Mouse (Mus musculus): ENCODE measurements at regions not wholly inside any gene's neighbourhood (a gene's known extent, or its start where the extent isn't known, plus 50 kb on each side); places are given as distances from the start of the nearest gene placed in this dataset.

- no peak overlapping the region for H3K4me3 ChIP-seq (replicated peaks)
- no peak for DNase-seq
Measured at GRCm38 (mm10) chr8:92013183-92013582, 211.3 kb upstream of the Irx3 start.

GRCm38 (mm10) chr8:92010412-92010811 lies 208.5 kb upstream of the Irx3 start:
- Histone ChIP-seq H3K4me1 (replicated peaks) (peaks cover 17% of the 10 kb centered on the region), H3K4me3 (replicated peaks) (no peak overlapping the region), H3K4me2 (no peak overlapping the region), H3K9ac (no peak overlapping the region), H3K36me3 (no peaks in the 10 kb centered on the region), H3K9me3 (replicated peaks) (no peaks in the 10 kb centered on the region), H3K27me3 (no peaks in the 10 kb centered on the region), H3K27ac (no peak overlapping the region)
- WGBS (ENCODE audit: insufficient replicate concordance) = 63% methylated on average over 4 of the region's 4 CpGs
- DNase-seq (no peak), ATAC-seq (ENCODE audit: low read depth) (no peak)

More at GRCm38 (mm10) chr8:92013183-92013582, 211.3 kb upstream of the Irx3 start:
- Histone ChIP-seq H3K9me3 (replicated peaks) (no peaks in the 10 kb centered on the region), H3K9ac (no peak overlapping the region), H3K36me3 (no peaks in the 10 kb centered on the region), H3K27me3 (no peaks in the 10 kb centered on the region), H3K4me2 (no peak overlapping the region), H3K4me1 (replicated peaks) (peaks cover 17% of the 10 kb centered on the region), H3K27ac (no peak overlapping the region)
- no peak for ATAC-seq (ENCODE audit: low read depth)
- WGBS (ENCODE audit: insufficient replicate concordance) = 46% methylated on average over 4 of the region's 4 CpGs

GRCm38 (mm10) chr8:92008616-92009610 lies 207.0 kb upstream of the Irx3 start:
- Histone ChIP-seq H3K36me3 (no peaks in the 10 kb centered on the region), H3K4me1 (replicated peaks) (peaks cover 2% of the 10 kb centered on the region), H3K27me3 (no peaks in the 10 kb centered on the region), H3K4me3 (replicated peaks) (no peak overlapping the region), H3K9ac (no peak overlapping the region), H3K4me2 (no peak overlapping the region), H3K27ac (no peak overlapping the region), H3K9me3 (replicated peaks) (no peaks in the 10 kb centered on the region)
- no peak for ATAC-seq (ENCODE audit: low read depth)
- DNase-seq = no peak
- 61% methylated on average over 14 of the region's 14 CpGs for WGBS (ENCODE audit: insufficient replicate concordance)

GRCm38 (mm10) chr8:92005091-92005490 lies 203.2 kb upstream of the Irx3 start:
- 53% methylated on average over 2 of the region's 2 CpGs for WGBS (ENCODE audit: insufficient replicate concordance)
- Histone ChIP-seq H3K4me2 (no peak overlapping the region), H3K9me3 (replicated peaks) (no peaks in the 10 kb centered on the region), H3K9ac (no peak overlapping the region), H3K27me3 (no peaks in the 10 kb centered on the region), H3K4me3 (replicated peaks) (no peak overlapping the region), H3K36me3 (no peaks in the 10 kb centered on the region), H3K4me1 (replicated peaks) (no peaks in the 10 kb centered on the region), H3K27ac (no peak overlapping the region)
- no peak for DNase-seq
- no peak for ATAC-seq (ENCODE audit: low read depth)

- DNase-seq (no peak), ATAC-seq (ENCODE audit: low read depth) (no peak)
- H3K27ac ChIP-seq = no peak overlapping the region
- H3K27me3 ChIP-seq = no peaks in the 10 kb centered on the region
- H3K9ac ChIP-seq = no peak overlapping the region
- WGBS (ENCODE audit: insufficient replicate concordance) = 63% methylated on average over 10 of the region's 10 CpGs
- no peaks in the 10 kb centered on the region for H3K4me1 ChIP-seq (replicated peaks)
- no peak overlapping the region for H3K4me2 ChIP-seq
- H3K9me3 ChIP-seq (replicated peaks) = no peaks in the 10 kb centered on the region
- H3K4me3 ChIP-seq (replicated peaks) = no peak overlapping the region
- no peaks in the 10 kb centered on the region for H3K36me3 ChIP-seq
Measured at GRCm38 (mm10) chr8:92004532-92004931, 202.7 kb upstream of the Irx3 start.

GRCm38 (mm10) chr8:92000368-92000767 lies 198.5 kb upstream of the Irx3 start:
- no peak for ATAC-seq (ENCODE audit: low read depth)
- 77% methylated on average over 1 of the region's 1 CpGs for WGBS (ENCODE audit: insufficient replicate concordance)
- H3K4me1 ChIP-seq (replicated peaks) = no peaks in the 10 kb centered on the region

GRCm38 (mm10) chr8:91999661-92000060 lies 197.8 kb upstream of the Irx3 start:
- H3K27ac ChIP-seq = no peak overlapping the region
- H3K4me2 ChIP-seq = no peak overlapping the region
- H3K4me3 ChIP-seq (replicated peaks) = no peak overlapping the region
- no peaks in the 10 kb centered on the region for H3K27me3 ChIP-seq
- DNase-seq (no peak), ATAC-seq (ENCODE audit: low read depth) (no peak)
- H3K4me1 ChIP-seq (replicated peaks) = no peaks in the 10 kb centered on the region
- H3K36me3 ChIP-seq = no peaks in the 10 kb centered on the region
- 71% methylated on average over 5 of the region's 5 CpGs for WGBS (ENCODE audit: insufficient replicate concordance)
- no peak overlapping the region for H3K9ac ChIP-seq
- no peaks in the 10 kb centered on the region for H3K9me3 ChIP-seq (replicated peaks)

More at GRCm38 (mm10) chr8:92000368-92000767, 198.5 kb upstream of the Irx3 start:
- H3K4me2 ChIP-seq = no peak overlapping the region
- no peaks in the 10 kb centered on the region for H3K27me3 ChIP-seq
- no peaks in the 10 kb centered on the region for H3K36me3 ChIP-seq
- H3K4me3 ChIP-seq (replicated peaks) = no peak overlapping the region
- H3K27ac ChIP-seq = no peak overlapping the region
- no peak overlapping the region for H3K9ac ChIP-seq
- no peak for DNase-seq
- H3K9me3 ChIP-seq (replicated peaks) = no peaks in the 10 kb centered on the region

- Histone ChIP-seq H3K9me3 (replicated peaks) (no peaks in the 10 kb centered on the region), H3K4me1 (replicated peaks) (no peaks in the 10 kb centered on the region), H3K4me2 (no peak overlapping the region), H3K9ac (no peak overlapping the region), H3K4me3 (replicated peaks) (no peak overlapping the region), H3K27ac (no peak overlapping the region), H3K36me3 (no peaks in the 10 kb centered on the region), H3K27me3 (no peaks in the 10 kb centered on the region)
- DNase-seq (no peak), ATAC-seq (ENCODE audit: low read depth) (no peak)
- 42% methylated on average over 2 of the region's 2 CpGs for WGBS (ENCODE audit: insufficient replicate concordance)
Measured at GRCm38 (mm10) chr8:91999189-91999588, 197.3 kb upstream of the Irx3 start.

GRCm38 (mm10) chr8:91997892-91998189 lies 196.0 kb upstream of the Irx3 start:
- Histone ChIP-seq H3K9me3 (replicated peaks) (no peaks in the 10 kb centered on the region), H3K27ac (no peak overlapping the region), H3K4me2 (no peak overlapping the region), H3K4me3 (replicated peaks) (no peak overlapping the region), H3K9ac (no peak overlapping the region), H3K27me3 (peaks cover 8% of the 10 kb centered on the region), H3K36me3 (no peaks in the 10 kb centered on the region), H3K4me1 (replicated peaks) (no peaks in the 10 kb centered on the region)
- DNase-seq = no peak
- ATAC-seq (ENCODE audit: low read depth) = no peak

GRCm38 (mm10) chr8:91997023-91997891 lies 195.4 kb upstream of the Irx3 start:
- no peaks in the 10 kb centered on the region for H3K4me1 ChIP-seq (replicated peaks)
- H3K36me3 ChIP-seq = no peaks in the 10 kb centered on the region
- no peak for ATAC-seq (ENCODE audit: low read depth)
- peaks cover 14% of the 10 kb centered on the region for H3K27me3 ChIP-seq
- DNase-seq = no peak
- H3K4me2 ChIP-seq = no peak overlapping the region
- no peak overlapping the region for H3K9ac ChIP-seq
- H3K9me3 ChIP-seq (replicated peaks) = no peaks in the 10 kb centered on the region
- WGBS (ENCODE audit: insufficient replicate concordance) = 64% methylated on average over 26 of the region's 26 CpGs
- H3K4me3 ChIP-seq (replicated peaks) = no peak overlapping the region
- no peak overlapping the region for H3K27ac ChIP-seq

- no peak overlapping the region for H3K27ac ChIP-seq
- H3K36me3 ChIP-seq = no peaks in the 10 kb centered on the region
- no peak for DNase-seq
- no peak overlapping the region for H3K4me3 ChIP-seq (replicated peaks)
- ATAC-seq (ENCODE audit: low read depth) = no peak
- H3K9me3 ChIP-seq (replicated peaks) = no peaks in the 10 kb centered on the region
- no peak overlapping the region for H3K9ac ChIP-seq
- H3K27me3 ChIP-seq = peaks cover 17% of the 10 kb centered on the region
- H3K4me2 ChIP-seq = no peak overlapping the region
- WGBS (ENCODE audit: insufficient replicate concordance) = 47% methylated on average over 10 of the region's 10 CpGs
- H3K4me1 ChIP-seq (replicated peaks) = 0 out of 2 replicates have a peak, but pooled peaks cover 1% of the 10 kb centered on the region
Measured at GRCm38 (mm10) chr8:91996305-91997022, 194.6 kb upstream of the Irx3 start.
